Mouse (Mus musculus): ENCODE results near the gene Pkdrej. TPM values are rescaled to one million over a fixed set of nuclear protein-coding genes. Genes with fewer than 3 reads are reported as not detected.
"Not testable (repeated sequence)": the region's sequence is repeated elsewhere in the genome, so short reads cannot be mapped to it uniquely, and the experiment has no call there.

Gene Pkdrej
- total RNA-seq, 2 experiments from 2014 or later, result 0.74 to 0.81 TPM

DNA sequence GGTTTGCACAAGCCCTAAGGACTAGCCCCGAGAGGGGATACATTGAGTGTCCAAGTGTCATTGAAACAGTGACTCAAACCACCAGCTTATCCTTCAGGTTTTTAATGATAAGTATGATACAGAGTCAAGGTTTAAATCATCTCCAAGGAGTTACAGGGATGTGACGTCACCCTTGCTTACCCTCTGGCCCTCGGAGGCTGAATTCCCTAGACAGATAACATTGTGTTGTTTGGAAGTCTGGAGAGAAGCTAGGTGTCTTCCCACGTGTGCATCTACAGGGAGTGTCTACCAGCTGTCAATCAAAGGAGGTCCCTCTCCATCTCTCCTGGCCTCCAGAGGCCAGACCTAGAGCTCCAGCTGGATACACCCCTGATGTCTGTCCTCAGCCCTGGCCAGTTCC lies 14.6 kb downstream of the Pkdrej start:
- TF ChIP-seq CTCF (conservative IDR thresholded peaks at IDR 0.05), result no peak
- Histone ChIP-seq H3K27ac (no peak overlapping the region), H3K4me3 (no peak overlapping the region)
- no peak for DNase-seq (ENCODE audit: low spot score in 2 of 2)

DNA sequence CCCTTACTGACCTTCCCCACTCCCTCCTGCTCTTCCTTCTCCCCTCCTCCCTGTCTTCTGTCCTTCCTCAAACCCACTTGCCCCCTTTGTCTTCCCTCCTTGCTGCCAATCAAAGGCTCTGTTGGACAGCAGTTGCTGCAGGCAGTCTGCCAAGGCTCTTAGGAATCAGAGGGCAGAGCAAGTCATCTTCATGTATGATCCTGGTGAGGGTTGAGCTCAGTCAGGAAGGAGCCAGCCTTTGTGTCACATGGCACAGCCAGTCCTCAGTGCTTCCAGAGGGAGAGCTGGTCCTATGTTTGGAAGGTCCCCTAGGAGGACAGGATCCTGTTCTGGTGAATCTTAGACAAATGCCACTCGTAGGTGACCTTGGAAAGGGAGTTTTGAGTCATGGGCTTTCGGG lies 18.6 kb downstream of the Pkdrej start:
- H3K4me3 ChIP-seq, result no peak overlapping the region
- DNase-seq (ENCODE audit: low spot score in 2 of 2), result no peak
- H3K27ac ChIP-seq, result no peak overlapping the region
- no peak for TF ChIP-seq CTCF (conservative IDR thresholded peaks at IDR 0.05)

DNA sequence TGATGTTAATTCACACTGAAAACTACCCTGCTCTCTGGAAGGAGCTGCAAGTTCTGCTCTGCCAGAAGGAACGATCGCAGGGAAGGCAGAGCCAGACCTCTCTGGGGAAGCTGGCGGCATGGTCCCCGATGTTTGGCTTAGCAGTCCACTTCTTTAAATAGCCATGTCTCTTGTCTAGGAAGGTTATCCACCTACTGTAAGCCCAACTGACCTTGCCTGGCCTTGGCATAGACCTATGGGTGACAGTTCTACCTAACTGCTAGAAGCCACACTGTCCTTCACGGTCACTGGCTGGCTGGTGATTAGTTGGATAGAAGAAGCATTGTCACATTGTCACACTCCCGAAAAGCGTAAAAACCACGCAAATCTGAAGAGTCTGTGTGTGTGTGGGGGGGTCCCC lies 22.9 kb downstream of the Pkdrej start:
- no peak for TF ChIP-seq CTCF (conservative IDR thresholded peaks at IDR 0.05)
- Histone ChIP-seq H3K4me3 (no peak overlapping the region), H3K27ac (no peak overlapping the region)
- DNase-seq (ENCODE audit: low spot score in 2 of 2), result no peak

DNA sequence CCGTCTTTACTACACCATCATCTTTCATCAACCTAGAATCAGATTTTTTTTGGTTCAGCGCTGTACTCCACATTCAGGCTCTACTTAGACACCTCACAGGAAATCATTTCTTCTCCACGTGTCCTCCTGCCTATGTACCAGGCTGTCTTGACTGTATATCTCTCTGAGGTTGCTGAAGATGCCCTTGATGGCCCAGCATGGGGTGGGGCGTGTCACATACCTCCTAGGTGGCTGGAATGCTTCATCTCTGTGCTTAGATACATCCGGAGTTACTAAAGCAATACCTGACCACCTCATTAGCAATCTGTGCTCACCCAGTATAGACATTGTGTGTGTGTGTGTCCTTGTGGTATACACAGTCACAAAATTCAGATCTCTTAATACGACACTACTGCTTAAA lies 26.0 kb downstream of the Pkdrej start:
- DNase-seq (ENCODE audit: low spot score in 2 of 2), result no peak
- Histone ChIP-seq H3K27ac (no peak overlapping the region), H3K4me3 (no peak overlapping the region)
- no peak for TF ChIP-seq CTCF (conservative IDR thresholded peaks at IDR 0.05)

DNA sequence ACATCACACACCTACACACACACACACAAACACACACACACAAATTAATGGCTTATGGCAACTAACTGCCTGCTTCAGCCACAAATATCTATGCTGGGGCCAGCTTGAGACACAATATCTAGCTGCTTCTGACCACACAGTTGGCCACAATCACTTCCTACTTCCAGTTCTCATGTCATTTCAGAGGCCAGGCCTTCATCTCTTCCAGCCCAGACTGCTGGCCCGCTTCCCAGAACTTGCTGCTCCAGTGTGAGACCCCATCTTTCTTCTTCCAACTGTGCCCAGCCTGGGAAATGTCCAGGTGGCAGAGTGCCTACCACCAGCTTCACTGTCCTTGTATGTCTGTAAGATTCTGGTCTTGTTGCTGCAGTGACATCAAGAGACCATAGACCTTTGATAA lies 28.7 kb downstream of the Pkdrej start:
- TF ChIP-seq CTCF (conservative IDR thresholded peaks at IDR 0.05), result no peak
- DNase-seq (ENCODE audit: low spot score in 2 of 2), result peak in 1 of 2 experiments; percentile 23
- H3K4me3 ChIP-seq, result no peak overlapping the region
- H3K27ac ChIP-seq, result no peak overlapping the region

DNA sequence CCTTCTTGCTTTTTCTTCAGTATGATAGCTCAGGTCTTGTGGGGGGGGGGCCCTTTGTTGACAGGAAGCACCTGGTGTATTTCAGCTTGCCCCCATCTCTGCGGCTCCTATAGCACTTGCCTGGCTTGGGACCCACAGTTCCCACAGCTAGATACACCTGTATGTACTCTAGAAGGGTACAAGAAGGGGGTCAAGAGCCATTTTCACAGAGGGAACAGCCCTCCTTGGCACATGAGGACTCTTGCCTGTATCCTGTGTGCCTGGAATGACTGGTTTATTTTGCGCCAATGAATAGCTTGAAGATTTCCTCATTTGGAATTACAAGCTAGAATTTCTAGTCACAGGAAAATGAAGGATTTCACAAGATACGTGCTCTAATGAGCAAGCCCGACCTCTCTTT lies 30.1 kb downstream of the Pkdrej start:
- no peak overlapping the region for H3K27ac ChIP-seq
- DNase-seq (ENCODE audit: low spot score in 2 of 2), result no peak
- TF ChIP-seq CTCF (conservative IDR thresholded peaks at IDR 0.05), result no peak

DNA sequence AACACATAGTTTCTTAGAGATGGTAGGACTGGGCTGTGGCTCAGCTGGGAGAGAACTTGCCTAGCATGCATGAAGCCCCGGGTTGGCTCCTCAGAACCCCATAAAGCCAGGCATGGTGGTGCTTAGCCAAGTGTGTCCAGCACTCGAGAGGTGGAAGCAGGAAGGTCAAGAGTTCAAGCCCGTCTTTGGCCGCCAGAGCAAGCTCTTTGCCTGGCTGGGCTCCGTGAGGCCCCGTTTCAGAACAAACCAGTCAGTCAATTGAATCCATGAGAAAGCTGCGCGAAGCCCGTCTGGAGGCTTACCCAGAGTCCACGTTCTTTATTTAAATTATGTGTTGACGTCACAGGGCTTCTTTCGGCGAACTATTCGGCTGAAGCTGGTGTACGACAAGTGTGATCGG lies 32.9 kb downstream of the Pkdrej start:
- DNase-seq (ENCODE audit: low spot score in 2 of 2), result no peak
- no peak overlapping the region for H3K27ac ChIP-seq
- no peak overlapping the region for H3K4me3 ChIP-seq
- no peak for TF ChIP-seq CTCF (conservative IDR thresholded peaks at IDR 0.05)

More for the DNA sequence above, 30.1 kb downstream of the Pkdrej start:
- H3K4me3 ChIP-seq, result no peak overlapping the region

DNA sequence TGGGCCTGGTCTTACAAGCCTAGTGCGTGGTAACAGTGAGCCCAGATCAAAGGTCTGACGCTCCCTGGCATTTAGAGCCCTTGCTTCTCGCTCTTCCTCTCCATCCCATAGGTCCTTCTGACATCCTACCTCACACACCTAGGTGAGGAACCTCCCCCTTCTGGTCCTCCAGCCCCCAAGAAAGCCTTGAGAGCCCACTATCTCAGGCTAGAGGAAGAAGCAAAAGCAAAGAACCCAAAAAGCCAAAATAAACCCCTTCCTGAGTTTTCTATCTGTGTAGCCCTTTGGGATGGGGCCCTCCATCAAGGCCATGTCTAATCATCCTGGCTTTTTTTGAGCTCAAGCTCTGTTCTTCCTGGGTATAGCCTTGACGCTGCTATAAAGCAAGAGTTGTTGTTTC lies 33.5 kb downstream of the Pkdrej start:
- DNase-seq (ENCODE audit: low spot score in 2 of 2), result no peak
- no peak for TF ChIP-seq CTCF (conservative IDR thresholded peaks at IDR 0.05)
- no peak overlapping the region for H3K27ac ChIP-seq
- H3K4me3 ChIP-seq, result no peak overlapping the region

DNA sequence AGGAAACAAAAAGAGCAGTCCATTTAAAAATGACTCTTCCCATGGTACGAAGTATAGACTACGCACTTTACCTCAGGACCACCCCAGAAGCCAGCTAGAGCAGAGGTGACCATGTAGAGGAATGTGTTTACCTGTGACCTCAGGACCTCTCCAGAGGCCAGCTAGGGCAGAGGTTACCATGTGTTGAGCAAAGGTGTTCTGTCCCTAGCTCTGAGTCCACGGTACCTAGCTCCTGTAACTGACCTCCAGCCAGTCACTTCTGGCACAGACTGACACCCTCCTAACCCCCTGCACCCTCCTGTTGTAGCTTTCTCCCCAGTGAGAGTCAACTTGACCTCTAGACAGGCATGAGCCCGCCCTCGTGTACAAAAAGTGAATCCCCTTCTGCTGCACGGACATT lies 34.1 kb downstream of the Pkdrej start:
- TF ChIP-seq CTCF (conservative IDR thresholded peaks at IDR 0.05), result no peak
- Histone ChIP-seq H3K4me3 (no peak overlapping the region), H3K27ac (no peak overlapping the region)
- no peak for DNase-seq (ENCODE audit: low spot score in 2 of 2)

DNA sequence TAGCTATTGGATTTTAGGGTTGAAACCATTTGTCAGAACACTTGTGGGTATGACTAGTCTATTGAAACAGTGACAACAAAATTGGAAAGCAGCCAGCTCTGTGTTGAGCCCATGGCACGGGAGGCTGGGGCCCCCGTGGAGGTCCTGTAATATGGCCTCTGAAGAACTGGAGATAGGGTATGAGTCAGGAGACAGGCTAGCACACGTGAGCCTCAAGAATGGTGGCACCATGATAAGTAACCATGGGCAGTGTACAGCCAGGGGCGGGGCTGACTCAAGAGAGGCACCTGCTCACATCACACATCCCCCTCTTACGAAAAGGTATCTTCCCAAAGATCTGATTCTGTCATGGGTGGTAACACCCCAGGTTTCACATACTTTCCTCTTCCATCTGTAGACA lies 34.8 kb downstream of the Pkdrej start:
- TF ChIP-seq CTCF (conservative IDR thresholded peaks at IDR 0.05), result no peak
- DNase-seq (ENCODE audit: low spot score in 2 of 2), result no peak
- Histone ChIP-seq H3K27ac (no peak overlapping the region), H3K4me3 (no peak overlapping the region)

DNA sequence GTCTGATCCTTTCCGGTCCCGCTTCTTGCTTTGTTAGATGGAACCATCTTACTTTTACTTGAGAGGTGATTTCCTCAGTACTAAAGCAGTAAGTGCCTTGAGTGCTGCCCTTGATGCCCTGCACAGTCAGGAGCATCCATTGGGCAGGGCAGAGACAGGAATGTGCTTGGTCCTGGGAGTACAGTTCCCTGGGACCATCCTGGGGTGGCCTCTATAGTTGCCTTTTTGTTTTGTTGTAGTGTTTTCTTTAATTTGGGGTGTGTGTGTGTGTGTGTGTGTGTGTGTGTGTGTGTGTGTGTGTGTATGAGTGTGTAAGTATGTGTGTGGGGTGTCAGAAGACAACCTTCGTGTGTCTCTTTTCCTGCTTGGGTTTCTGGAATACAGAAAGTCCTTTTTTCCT lies 37.2 kb downstream of the Pkdrej start:
- TF ChIP-seq CTCF (conservative IDR thresholded peaks at IDR 0.05), result no peak
- DNase-seq (ENCODE audit: low spot score in 2 of 2), result no peak
- Histone ChIP-seq H3K27ac (no peak overlapping the region), H3K4me3 (no peak overlapping the region)

DNA sequence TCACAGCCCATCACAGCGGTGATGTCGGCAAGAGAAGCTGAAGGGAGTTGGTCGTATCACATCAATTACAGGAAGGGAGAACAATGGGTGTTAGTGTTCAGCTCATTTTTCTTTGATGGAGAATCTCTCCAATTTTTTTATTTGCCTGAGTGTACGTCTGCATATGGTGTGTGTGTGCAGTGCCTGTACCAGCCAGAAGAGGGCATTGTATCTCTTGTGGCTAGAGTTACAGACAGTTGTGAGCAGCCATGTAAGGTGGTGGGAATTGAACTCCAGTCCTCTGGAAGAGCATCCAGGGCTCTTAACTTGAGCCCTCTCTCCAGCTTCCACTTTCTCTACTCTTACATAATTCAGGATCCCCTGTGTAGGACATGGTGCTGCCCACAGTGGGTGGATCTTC lies 38.4 kb downstream of the Pkdrej start:
- peak; percentile 39 for TF ChIP-seq CTCF (conservative IDR thresholded peaks at IDR 0.05)
- DNase-seq (ENCODE audit: low spot score in 2 of 2), result no peak
- Histone ChIP-seq H3K4me3 (no peak overlapping the region), H3K27ac (no peak overlapping the region)

DNA sequence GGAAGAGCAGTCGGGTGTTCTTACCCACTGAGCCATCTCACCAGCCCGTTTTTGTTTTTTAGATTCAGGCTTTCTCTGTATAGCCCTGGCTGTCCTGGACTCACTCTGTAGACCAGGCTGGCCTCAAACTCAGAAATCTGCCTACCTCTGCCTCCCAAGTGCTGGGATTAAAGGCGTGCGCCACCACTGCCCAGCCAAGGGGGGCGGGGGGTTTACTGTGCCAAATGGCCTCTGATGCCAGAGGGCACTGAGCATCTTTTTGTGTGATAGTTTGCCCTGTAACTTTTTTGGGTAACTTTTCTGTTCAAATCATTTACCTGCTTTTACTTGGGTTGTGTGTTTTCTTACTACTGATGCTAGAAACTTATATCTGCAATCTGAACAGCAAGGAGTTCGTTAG lies 42.6 kb downstream of the Pkdrej start:
- not testable (repeated sequence) for H3K4me3 ChIP-seq

DNA sequence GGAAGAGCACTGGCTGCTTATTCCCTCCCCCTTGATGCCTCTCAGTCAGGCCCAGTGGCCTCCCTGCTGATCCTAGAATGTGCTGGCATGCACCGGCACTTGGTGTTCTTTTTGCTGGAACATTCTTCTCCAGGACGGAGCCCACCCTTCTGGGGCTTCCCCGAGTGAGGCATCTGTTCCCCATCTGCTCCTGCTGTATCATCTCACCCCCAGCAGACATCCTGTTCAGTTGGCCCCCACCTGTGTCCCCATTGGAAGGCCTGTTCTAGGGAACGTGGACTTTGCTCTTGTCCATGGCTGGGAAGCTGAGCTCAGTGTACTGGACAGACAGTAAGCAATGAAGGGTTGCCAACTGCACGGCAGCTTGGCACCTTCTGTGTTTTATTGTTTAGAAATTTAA lies 44.8 kb downstream of the Pkdrej start:
- Histone ChIP-seq H3K4me3 (no peak overlapping the region), H3K27ac (no peak overlapping the region)
- no peak for TF ChIP-seq CTCF (conservative IDR thresholded peaks at IDR 0.05)
- peak; percentile 26 to 58 for DNase-seq (ENCODE audit: low spot score in 2 of 2)

More for the DNA sequence above, 42.6 kb downstream of the Pkdrej start:
- DNase-seq (ENCODE audit: low spot score in 2 of 2); H3K27ac ChIP-seq: not testable (repeated sequence)

DNA sequence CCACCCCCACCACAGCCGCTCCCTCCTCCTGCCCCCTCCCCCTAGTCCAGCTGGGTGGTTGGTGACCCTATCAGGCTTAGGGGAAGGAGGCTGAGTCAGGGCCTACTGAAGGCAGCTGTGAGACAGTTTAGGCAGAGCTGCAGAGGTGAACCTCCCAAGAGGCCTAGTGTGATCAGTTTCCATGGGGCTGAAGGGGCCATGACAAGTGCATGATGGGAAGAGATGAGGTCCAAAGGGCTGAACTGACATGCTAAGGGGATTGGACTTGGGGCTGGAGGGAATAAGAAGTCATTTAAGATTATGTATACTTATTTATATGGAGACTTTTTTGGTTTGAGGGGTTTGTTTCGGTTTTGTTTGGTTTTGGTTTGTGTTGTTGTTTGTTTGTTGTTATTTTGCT lies 45.3 kb downstream of the Pkdrej start:
- TF ChIP-seq CTCF (conservative IDR thresholded peaks at IDR 0.05), result no peak
- DNase-seq (ENCODE audit: low spot score in 2 of 2), result no peak
- H3K27ac ChIP-seq, result no peak overlapping the region
- H3K4me3 ChIP-seq, result no peak overlapping the region
